Mouse (Mus musculus) left cerebral cortex, adult 11 months (tissue): ENCODE measurements around the gene Rnf4.

Source experiments
- DNase-seq: peaks from one replicate; pipeline ENCODE4 v3.0.0; 2022; ENCODE audit warnings: low spot score

Rnf4 gene

GRCm38 (mm10) chr5:34336097-34336774 is at the start of gene Rnf4:
Gene Rnf4, plus strand, starts transcription at chr5:34336289.
- DNase-seq, result peak; percentile 97

- DNase-seq, result no peak
Observed at GRCm38 (mm10) chr5:34286516-34286915, 49.6 kb upstream of the Rnf4 start.

GRCm38 (mm10) chr5:34287001-34287837 is 48.9 kb upstream of the Rnf4 start:
- no peak for DNase-seq

- no peak for DNase-seq
Observed at GRCm38 (mm10) chr5:34287838-34288145, 48.3 kb upstream of the Rnf4 start.

- peak; percentile 93 for DNase-seq
Observed at GRCm38 (mm10) chr5:34288154-34288716, 47.9 kb upstream of the Rnf4 start, which contains the start of the genes Zfyve28 and Cfap99. Gene Zfyve28, minus strand, starts transcription at chr5:34288449. Gene Cfap99, plus strand, starts transcription at chr5:34288600.

GRCm38 (mm10) chr5:34289286-34289685 is 46.8 kb upstream of the Rnf4 start:
- DNase-seq, result no peak

- no peak for DNase-seq
Observed at GRCm38 (mm10) chr5:34293363-34293762, 42.7 kb upstream of the Rnf4 start.

- no peak for DNase-seq
Observed at GRCm38 (mm10) chr5:34294696-34295095, 41.4 kb upstream of the Rnf4 start.

- no peak for DNase-seq
Observed at GRCm38 (mm10) chr5:34295141-34295540, 40.9 kb upstream of the Rnf4 start.

- no peak for DNase-seq
Observed at GRCm38 (mm10) chr5:34298061-34298460, 38.0 kb upstream of the Rnf4 start.

GRCm38 (mm10) chr5:34298937-34299535 is 37.1 kb upstream of the Rnf4 start:
- DNase-seq, result no peak

- no peak for DNase-seq
Observed at GRCm38 (mm10) chr5:34302377-34302776, 33.7 kb upstream of the Rnf4 start.

GRCm38 (mm10) chr5:34309016-34309415 is 27.1 kb upstream of the Rnf4 start:
- DNase-seq, result no peak

GRCm38 (mm10) chr5:34319491-34320034 is 16.5 kb upstream of the Rnf4 start:
- DNase-seq, result no peak

GRCm38 (mm10) chr5:34321236-34321635 is 14.9 kb upstream of the Rnf4 start:
- no peak for DNase-seq

GRCm38 (mm10) chr5:34325286-34325685 is 10.8 kb upstream of the Rnf4 start:
- DNase-seq, result no peak

- no peak for DNase-seq
Observed at GRCm38 (mm10) chr5:34326249-34326691, 9.8 kb upstream of the Rnf4 start.

GRCm38 (mm10) chr5:34326875-34327576 is 9.1 kb upstream of the Rnf4 start:
- no peak for DNase-seq

- no peak for DNase-seq
Observed at GRCm38 (mm10) chr5:34330136-34330535, 6.0 kb upstream of the Rnf4 start.

- DNase-seq, result no peak
Observed at GRCm38 (mm10) chr5:34334081-34334480, 2.0 kb upstream of the Rnf4 start.

GRCm38 (mm10) chr5:34335539-34336096 is 471 bp upstream of the Rnf4 start:
- DNase-seq, result no peak
